Mouse (Mus musculus): ENCODE data around the gene Rbms1.

DNA sequence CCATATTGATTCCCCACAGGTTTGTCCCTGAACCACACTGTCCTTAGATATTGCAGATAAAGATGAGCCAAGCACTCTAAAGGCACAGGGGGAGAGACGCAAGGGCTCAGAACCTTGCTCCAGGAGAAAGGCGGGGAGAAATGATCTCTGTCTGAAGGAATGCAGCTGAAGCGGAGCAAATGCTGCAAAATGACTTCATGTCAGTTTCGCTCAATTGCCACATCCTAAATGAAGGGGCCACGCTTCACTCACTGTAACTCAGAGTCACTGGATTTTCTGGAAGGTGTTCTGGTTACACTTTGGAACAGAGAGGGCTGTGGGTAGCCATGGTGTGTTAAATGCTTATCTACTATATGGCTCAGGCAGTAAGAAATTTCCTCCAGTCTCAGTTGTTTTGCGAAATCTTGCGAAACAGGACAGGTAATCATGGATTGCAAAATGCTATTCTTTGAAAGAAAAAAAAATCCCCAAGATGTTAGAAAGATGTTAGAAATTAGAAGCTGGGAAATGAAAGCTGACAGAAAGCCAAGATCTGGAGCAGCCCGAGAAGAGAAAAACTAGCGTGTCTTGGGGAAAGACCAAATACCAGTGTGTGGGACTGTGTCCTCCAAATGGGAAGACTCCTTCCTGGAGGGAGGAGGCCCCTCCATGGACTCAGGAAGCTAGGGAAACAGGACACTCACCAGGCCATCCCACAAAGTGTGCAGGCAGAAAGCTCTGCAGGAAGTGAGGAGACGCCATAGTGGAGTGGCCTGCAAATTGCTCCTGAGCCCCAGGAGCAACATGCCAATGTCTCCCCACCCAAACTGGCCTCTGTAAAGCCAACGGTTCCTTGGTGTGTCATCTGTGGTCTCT, 155.4 kb downstream of the Rbms1 start:
- TF ChIP-seq CTCF (IDR thresholded peaks at IDR 0.05; ENCODE audit: extremely low read depth, insufficient read depth, insufficient read length, insufficient replicate concordance), result no peak
- no peak for TF ChIP-seq POLR2A (IDR thresholded peaks at IDR 0.05; ENCODE audit: low read depth, low read length)
